Mouse (Mus musculus) A20 (cell line): ENCODE data around the gene Urgcp.
A peak's percentile ranks its signal among the peaks of the same experiment; 100 is the strongest.

Experiments
- DNase-seq: peaks from one replicate; pipeline ENCODE4 v3.0.0-alpha.2; 2011; ENCODE audit warnings: low read depth, low spot score

Urgcp gene

GRCm38 (mm10) chr11:5715630-5716105 lies 46.5 kb downstream of the Urgcp start, which contains the start of gene Mrps24:
TSS of gene Mrps24 (minus strand) at chr11:5715680.
- DNase-seq = no peak

- DNase-seq = no peak
Observed at GRCm38 (mm10) chr11:5715179-5715578, 47.0 kb downstream of the Urgcp start.

- DNase-seq = peak; percentile 91
Observed at GRCm38 (mm10) chr11:5707530-5708353, 54.4 kb downstream of the Urgcp start.

- peak; percentile 75 for DNase-seq
Observed at GRCm38 (mm10) chr11:5706874-5707529, 55.2 kb downstream of the Urgcp start.

- no peak for DNase-seq
Observed at GRCm38 (mm10) chr11:5705972-5706371, 56.2 kb downstream of the Urgcp start.

GRCm38 (mm10) chr11:5703341-5703740 lies 58.8 kb downstream of the Urgcp start:
- DNase-seq = no peak

GRCm38 (mm10) chr11:5702957-5703332 lies 59.2 kb downstream of the Urgcp start:
- DNase-seq = no peak

GRCm38 (mm10) chr11:5702271-5702956 lies 59.8 kb downstream of the Urgcp start:
- no peak for DNase-seq

- no peak for DNase-seq
Observed at GRCm38 (mm10) chr11:5701821-5702220, 60.4 kb downstream of the Urgcp start.

GRCm38 (mm10) chr11:5701300-5701699 lies 60.9 kb downstream of the Urgcp start:
- DNase-seq = no peak

- DNase-seq = no peak
Observed at GRCm38 (mm10) chr11:5700808-5701207, 61.4 kb downstream of the Urgcp start.

- DNase-seq = peak; percentile 51
Observed at GRCm38 (mm10) chr11:5691775-5692174, 70.4 kb downstream of the Urgcp start.

GRCm38 (mm10) chr11:5684283-5684682 lies 77.9 kb downstream of the Urgcp start:
- DNase-seq = peak; percentile 41

- no peak for DNase-seq
Observed at GRCm38 (mm10) chr11:5682541-5682940, 79.6 kb downstream of the Urgcp start.
